Mouse (Mus musculus) left cerebral cortex, adult 18-20 months (tissue): ENCODE measurements around the gene Slc12a4. TPM values are rescaled to one million over a fixed set of nuclear protein-coding genes. Genes with fewer than 3 reads are reported as not detected.

Experiments used
- DNase-seq, 2 experiments: peaks; one replicate each; pipeline ENCODE4 v3.0.0; 2021 to 2022; ENCODE audit warnings: low spot score in 2 of 2, mixed read lengths in 1 of 2
- total RNA-seq, 2 experiments: library from RNA; stranded (reverse); gene quantifications; 2 replicates each; pipeline ENCODE4 v1.2.3; 2021

The Slc12a4 gene
- total RNA-seq, 2 experiments from 2014 or later, result 17.3 to 19.2 TPM

GRCm38 (mm10) chr8:105971019-105971720 is 5.3 kb upstream of the Slc12a4 start:
- DNase-seq, result no peak

- DNase-seq, result no peak
Observed at GRCm38 (mm10) chr8:105969367-105969766, 3.5 kb upstream of the Slc12a4 start.

GRCm38 (mm10) chr8:105966692-105967311 is 905 bp upstream of the Slc12a4 start:
- no peak for DNase-seq

- no peak for DNase-seq
Observed at GRCm38 (mm10) chr8:105965266-105965904, 512 bp downstream of the Slc12a4 start.

GRCm38 (mm10) chr8:105964506-105965265 is 1.2 kb downstream of the Slc12a4 start:
- no peak for DNase-seq

GRCm38 (mm10) chr8:105961536-105961935 is 4.4 kb downstream of the Slc12a4 start:
- DNase-seq, result no peak

- DNase-seq, result no peak
Observed at GRCm38 (mm10) chr8:105961101-105961500, 4.8 kb downstream of the Slc12a4 start.

- DNase-seq, result no peak
Observed at GRCm38 (mm10) chr8:105959350-105959749, 6.5 kb downstream of the Slc12a4 start.

- no peak for DNase-seq
Observed at GRCm38 (mm10) chr8:105957813-105958212, 8.1 kb downstream of the Slc12a4 start.

GRCm38 (mm10) chr8:105956556-105956955 is 9.3 kb downstream of the Slc12a4 start:
- DNase-seq, result no peak

GRCm38 (mm10) chr8:105951057-105951659 is 14.7 kb downstream of the Slc12a4 start:
- DNase-seq, result no peak

- peak; percentile 48 to 57 for DNase-seq
Observed at GRCm38 (mm10) chr8:105949350-105949749, 16.5 kb downstream of the Slc12a4 start.

- DNase-seq, result peak in 1 of 2 experiments; percentile 19
Observed at GRCm38 (mm10) chr8:105943321-105943739, 22.6 kb downstream of the Slc12a4 start, which contains the start of gene Lcat. Gene Lcat (minus strand): TSS chr8:105943382.

- DNase-seq, result no peak
Observed at GRCm38 (mm10) chr8:105942542-105942941, 23.4 kb downstream of the Slc12a4 start.

GRCm38 (mm10) chr8:105942026-105942425 is 23.9 kb downstream of the Slc12a4 start:
- DNase-seq, result no peak

GRCm38 (mm10) chr8:105938306-105938669 is 27.6 kb downstream of the Slc12a4 start, which contains the start of gene Psmb10:
Gene Psmb10 (minus strand): TSS chr8:105938444.
- peak; percentile 38 to 42 for DNase-seq

- peak; percentile 38 to 56 for DNase-seq
Observed at GRCm38 (mm10) chr8:105937496-105938305, 28.2 kb downstream of the Slc12a4 start.

- peak; percentile 85 to 89 for DNase-seq
Observed at GRCm38 (mm10) chr8:105936866-105937475, 28.9 kb downstream of the Slc12a4 start.

GRCm38 (mm10) chr8:105935863-105936603 is 29.9 kb downstream of the Slc12a4 start:
- DNase-seq, result no peak
